Mouse (Mus musculus) CH12.LX (cell line): ENCODE data around the gene 4933427D14Rik.

ENCODE experiments used
- HCFC1 ChIP-seq: IDR thresholded peaks from 2 replicates; pipeline ENCODE4 v1.6.1; 2012; ENCODE audit warnings: low read depth, mild to moderate bottlenecking, inconsistent platforms, low read length, improper control_type of control experiment
- MAFK ChIP-seq: IDR thresholded peaks from 2 replicates; pipeline ENCODE4 v1.6.1; 2011; ENCODE audit warnings: low read length, improper control_type of control experiment; ENCODE audit not compliant: insufficient replicate concordance
- POLR2A ChIP-seq: IDR thresholded peaks from 2 replicates; pipeline ENCODE4 v1.6.1; 2011; ENCODE audit warnings: low read depth, mild to moderate bottlenecking, improper control_type of control experiment, low read length

- TF ChIP-seq MAFK (no peak), HCFC1 (no peak), POLR2A (no peak)
These were observed 26.7 kb downstream of the 4933427D14Rik start for GRCm38 (mm10) chr11:72180556-72180955.
